Mouse (Mus musculus): ENCODE data around the gene Yod1.

The Yod1 gene

GRCm38 (mm10) chr1:130732706-130733658, 15.9 kb downstream of the Yod1 start:
- DNase-seq (ENCODE audit: low spot score in 2 of 2) = no peak

- DNase-seq (ENCODE audit: low spot score in 2 of 2) = no peak
These were observed 16.5 kb downstream of the Yod1 start for GRCm38 (mm10) chr1:130733671-130734070.

- DNase-seq (ENCODE audit: low spot score in 2 of 2) = no peak
These were observed 17.3 kb downstream of the Yod1 start for GRCm38 (mm10) chr1:130734452-130734851.

GRCm38 (mm10) chr1:130734852-130735251, 17.7 kb downstream of the Yod1 start:
- no peak for DNase-seq (ENCODE audit: low spot score in 2 of 2)

- DNase-seq (ENCODE audit: low spot score in 2 of 2) = no peak
These were observed 20.3 kb downstream of the Yod1 start for GRCm38 (mm10) chr1:130737411-130737881.

GRCm38 (mm10) chr1:130737916-130738315, 20.8 kb downstream of the Yod1 start:
- DNase-seq (ENCODE audit: low spot score in 2 of 2) = no peak

GRCm38 (mm10) chr1:130738551-130739106, 21.5 kb downstream of the Yod1 start:
- DNase-seq (ENCODE audit: low spot score in 2 of 2) = no peak

DNA sequence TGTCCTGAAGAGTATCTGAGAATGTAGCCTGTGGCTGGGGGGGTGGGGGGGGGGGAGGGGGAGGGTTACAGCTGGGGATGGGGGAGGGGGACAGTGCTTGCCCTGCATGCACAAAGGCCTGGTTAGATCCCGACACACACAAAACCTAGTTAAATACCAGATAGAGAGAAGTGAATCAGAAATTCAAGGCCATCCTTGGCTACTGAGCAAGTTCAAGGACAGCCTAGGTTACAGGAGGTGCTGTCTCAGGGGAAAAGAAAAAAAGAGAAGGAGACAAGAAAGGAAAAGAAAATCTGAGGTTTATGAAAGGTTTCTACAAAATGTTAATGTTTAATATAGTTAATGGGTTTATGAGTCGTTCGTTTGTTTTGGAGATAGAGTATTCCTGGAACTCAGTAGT, 22.5 kb downstream of the Yod1 start:
- DNase-seq (ENCODE audit: low spot score in 2 of 2) = no peak

- no peak for DNase-seq (ENCODE audit: low spot score in 2 of 2)
These were observed 23.1 kb downstream of the Yod1 start for GRCm38 (mm10) chr1:130740227-130740648.

DNA sequence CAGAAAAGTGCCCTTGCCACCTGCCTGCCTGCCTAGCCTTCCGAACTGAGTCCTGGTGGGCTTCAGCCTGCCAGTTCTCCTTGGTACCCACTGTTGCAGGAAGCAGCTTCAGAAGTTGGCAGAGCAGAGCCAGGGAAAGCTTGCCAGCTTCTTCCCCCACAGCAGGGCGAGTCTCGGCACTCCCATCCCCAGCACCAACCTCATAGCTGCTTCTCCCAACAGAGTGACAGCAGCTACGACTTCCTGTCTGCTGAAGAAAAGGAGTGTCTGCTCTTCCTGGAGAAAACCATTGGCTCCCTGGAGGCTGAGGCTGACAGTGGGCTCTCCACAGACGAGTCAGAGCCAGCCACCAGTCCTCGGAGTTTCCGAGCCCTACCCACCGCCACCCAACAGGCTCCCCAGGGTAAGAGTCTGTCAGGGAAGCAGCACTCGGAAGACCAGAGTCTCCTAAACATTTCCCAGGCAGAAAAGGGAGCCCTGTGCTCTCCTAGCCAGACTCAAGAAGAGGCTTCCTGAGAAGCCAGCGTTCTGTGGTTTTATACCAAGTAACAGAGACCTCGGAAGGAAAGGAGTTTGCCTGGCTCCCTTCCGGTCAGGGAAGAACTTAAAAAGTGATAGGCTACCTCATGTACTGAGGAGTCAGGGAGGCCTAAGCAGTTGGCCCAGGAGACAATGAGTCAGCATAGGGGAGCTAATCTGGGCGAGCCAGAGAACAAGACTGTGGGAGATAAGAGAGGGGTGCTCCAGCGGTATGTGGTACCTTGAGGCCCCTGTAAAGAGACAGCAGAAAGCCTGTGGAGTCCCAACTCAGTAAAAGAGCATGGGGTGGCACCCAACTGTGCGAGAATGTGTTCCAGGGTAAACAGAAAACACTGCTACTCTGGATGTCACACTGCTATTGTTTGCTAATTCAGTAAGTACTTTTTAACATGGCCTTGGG, 23.9 kb downstream of the Yod1 start:
- DNase-seq (ENCODE audit: low spot score in 2 of 2) = no peak

- no peak for DNase-seq (ENCODE audit: low spot score in 2 of 2)
These were observed 25.1 kb downstream of the Yod1 start for GRCm38 (mm10) chr1:130742201-130742600.

DNA sequence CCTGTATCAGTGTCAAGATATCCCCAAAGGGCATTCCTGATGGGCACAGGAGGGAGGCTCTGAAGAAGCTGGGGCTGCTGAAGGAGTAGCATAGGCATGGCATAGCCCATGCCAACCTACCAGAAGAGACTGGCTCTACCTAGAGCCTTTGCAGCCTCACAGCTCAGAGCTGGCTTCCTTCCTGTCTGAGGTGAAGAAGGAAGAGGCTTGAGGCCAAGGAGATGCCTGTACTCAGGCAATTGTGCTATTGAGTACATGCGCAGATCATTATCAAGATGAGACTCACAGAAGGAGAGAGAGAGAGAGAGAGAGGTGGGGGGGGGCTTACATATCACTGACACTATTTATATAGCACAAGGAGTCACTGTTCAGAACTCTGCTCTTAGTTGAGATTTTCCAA, 26.6 kb downstream of the Yod1 start:
- DNase-seq (ENCODE audit: low spot score in 2 of 2) = no peak

DNA sequence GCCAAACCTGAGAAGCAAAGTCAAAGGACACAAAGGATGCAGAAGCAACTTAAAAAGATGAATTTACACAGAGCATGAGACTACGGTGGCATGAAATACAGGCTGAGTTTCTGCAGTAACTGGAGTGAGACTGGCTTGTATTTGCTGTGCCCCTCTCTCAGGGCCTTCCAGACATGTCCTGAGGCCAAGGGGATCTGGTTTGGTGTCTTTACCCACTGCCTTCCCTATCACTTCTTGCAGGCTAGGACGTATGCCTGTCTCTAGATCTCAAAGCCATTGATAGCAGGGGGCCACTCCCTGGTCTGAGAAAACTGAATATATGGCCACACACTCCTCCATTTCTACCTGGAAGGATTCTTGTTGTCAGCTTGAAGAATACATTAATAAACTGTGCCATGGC, 27.1 kb downstream of the Yod1 start:
- no peak for DNase-seq (ENCODE audit: low spot score in 2 of 2)

DNA sequence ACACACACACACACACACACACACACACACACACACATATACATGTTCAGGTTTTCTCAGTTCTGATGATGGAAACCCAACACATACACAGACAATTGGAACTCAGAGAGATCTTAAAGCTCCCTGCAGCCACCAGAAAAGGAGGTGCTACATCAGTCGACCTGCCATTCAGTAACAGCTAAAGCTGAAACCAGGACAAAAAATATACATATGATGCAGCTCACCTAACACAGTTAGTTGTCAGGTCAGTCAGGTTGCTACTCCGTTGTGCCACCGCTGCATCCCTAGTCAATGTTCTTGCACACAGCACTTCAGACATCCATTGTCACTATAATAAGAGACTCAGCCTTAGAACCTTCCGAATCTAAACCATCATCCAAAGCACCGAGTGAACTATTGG, 27.8 kb downstream of the Yod1 start:
- DNase-seq (ENCODE audit: low spot score in 2 of 2) = no peak

DNA sequence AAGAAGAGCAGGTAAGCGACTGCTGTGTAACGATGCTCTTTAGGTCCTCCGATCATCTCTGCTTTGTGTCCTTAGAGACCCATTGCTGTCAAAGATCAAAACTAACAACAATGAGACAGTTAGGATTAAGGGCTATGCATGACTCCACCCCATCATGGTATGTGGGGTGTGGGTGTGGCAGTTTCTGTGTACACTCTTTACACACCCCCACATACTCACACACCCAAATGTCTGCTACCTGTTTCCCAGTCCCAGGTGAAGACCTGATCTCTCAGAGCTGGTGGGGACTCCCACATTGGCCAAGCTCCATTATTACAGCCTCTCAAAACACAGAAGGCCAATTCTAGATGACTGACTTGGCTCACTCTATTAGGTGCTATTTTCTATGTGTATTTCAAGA, 28.5 kb downstream of the Yod1 start:
- no peak for DNase-seq (ENCODE audit: low spot score in 2 of 2)

GRCm38 (mm10) chr1:130746819-130747218, 29.7 kb downstream of the Yod1 start:
- DNase-seq (ENCODE audit: low spot score in 2 of 2) = no peak

DNA sequence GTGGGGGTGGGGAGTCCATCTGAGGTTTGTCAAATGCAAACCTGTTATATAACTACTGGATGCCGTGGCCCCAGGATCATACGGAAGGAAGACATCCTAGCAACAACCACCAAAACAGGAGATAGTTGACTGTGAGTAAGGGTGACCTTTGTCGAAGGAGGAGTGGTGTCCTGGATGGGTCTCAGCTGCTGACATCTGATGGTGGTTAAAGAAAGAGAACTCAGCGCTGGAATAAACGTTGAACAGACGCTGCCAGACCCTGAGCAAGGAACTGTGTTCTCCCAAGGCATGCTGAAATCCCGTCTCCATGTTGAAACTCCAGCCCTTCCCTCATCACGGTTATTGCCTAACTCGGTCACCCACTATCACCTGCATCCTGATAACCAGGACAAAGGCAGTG, 42.6 kb downstream of the Yod1 start:
- no peak for DNase-seq (ENCODE audit: low spot score in 2 of 2)

DNA sequence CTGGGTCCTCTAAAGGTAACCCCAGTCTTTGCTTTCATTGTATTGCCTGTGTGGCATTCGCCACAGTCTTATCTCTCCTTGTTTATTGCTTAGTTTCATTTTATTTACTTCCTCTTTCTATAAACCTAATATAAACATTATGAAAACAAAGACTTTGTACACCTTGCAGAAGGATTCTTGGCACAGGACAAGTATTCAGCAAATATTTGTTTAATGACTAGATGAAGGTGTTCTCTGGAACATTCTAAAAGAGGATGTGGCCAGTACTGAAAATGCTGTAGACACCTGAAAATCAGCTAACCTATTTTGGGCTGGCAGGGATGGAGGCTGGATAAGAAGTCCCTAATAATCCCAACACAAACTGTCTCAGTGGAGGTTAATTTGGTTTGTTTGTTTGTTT, 44.5 kb downstream of the Yod1 start:
- DNase-seq (ENCODE audit: low spot score in 2 of 2) = no peak

DNA sequence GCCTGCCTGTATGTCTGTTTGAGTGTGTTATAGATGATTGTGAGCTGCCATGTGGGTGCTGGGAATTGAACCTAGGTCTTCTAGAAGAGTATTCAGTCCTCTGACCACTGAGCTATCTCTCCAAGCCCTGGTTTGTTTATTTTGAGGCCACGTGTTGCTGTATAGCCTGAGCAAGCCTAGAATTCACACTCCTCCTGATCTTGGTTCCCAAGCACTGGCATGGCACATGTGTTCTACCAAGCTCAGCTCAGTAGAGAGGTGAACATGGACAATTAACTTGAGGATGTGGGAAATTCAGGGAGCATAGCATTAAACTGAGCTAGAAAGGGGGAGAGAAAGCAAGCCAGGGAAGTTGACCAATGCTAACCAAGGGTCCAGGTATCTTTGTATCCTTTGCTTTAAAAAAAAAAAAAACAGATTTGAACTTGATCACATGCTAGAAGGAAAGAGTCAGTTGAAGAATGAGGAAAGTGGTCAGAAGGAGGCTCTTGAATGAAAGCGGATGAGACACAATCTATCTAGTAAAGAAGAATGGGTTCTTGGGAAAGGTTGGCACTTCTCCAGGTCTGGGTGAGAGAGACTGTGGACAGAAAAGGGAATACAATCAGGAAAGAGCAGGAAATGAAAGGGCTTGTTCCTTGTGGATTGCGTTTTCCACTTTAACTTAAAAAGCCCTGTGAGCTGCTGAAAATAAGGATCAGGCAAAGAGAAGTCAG, 45.1 kb downstream of the Yod1 start:
- no peak for DNase-seq (ENCODE audit: low spot score in 2 of 2)

DNA sequence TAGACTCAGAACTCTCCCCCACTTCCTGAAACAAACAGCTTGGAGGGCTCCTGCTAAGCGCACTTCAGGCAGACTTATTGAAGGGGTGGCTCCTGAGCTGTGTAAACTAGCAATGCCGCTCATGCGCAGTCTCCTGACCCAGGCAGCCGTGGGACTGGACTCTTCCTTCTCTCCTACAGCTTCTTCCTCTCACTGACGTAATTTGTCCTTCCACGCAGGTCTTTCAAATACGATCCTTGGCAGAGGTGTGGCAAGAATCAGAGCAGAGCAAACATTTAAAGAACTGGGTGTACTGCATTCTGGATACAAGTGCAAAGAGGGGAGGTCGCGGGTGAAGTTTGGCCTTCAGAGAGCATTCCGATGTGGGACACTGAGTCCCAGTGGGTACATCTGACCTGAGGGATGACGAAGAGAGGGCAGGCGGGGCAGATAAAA, 46.9 kb downstream of the Yod1 start:
- no peak for DNase-seq (ENCODE audit: low spot score in 2 of 2)

DNA sequence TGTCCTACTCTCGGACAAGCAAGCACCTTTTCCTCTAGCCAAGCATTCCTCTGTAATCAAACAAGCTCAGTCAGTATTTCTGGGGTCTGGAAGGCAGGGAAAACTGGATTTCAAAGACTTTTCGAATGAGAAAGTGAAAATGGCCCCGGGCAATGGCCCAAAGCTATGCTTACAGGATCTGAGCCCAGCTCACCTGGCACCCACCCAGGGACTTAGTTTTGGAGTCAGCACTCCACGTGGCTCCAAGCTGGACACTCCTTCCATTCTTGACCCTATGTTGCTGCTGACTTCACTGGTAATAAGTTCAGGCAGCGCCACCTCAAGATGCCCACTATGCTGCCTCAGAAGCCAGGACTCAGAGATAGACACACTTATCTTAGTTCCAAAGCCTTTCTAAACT, 49.9 kb downstream of the Yod1 start:
- DNase-seq (ENCODE audit: low spot score in 2 of 2) = no peak

Measured in frontal cortex, postnatal 25 days (tissue).